Mouse (Mus musculus): ENCODE data around the gene Frrs1l. TPM values are rescaled to one million over a fixed set of nuclear protein-coding genes. Genes with fewer than 3 reads are reported as not detected.

Gene Frrs1l
- polyA plus RNA-seq (2015; fragmentation: Illumina TruSeq; extraction: RNeasy Lipid Tissue Mini Kit (QIAGEN cat#74804); ENCODE audit: insufficient read depth, low replicate concordance), result not detected

DNA sequence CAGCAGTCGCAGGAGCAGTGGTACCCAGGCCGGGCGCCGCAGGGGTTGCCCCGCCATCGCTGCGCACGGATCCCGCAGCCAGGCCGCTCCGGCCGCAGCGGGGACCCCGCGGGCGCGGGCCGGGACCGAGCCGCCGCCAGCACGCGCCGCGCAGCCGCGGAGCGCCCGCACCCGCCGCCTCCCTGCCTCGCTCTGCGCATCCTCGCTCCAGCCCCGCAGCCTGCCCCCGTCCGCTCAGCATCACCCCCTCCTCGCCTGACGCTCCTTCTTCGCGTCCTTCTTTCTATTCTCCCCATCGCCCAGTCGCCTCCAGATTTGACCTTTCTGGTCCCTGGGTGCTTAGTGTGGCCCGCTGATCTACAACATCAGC is at the start of gene Frrs1l:
Gene Frrs1l (minus strand): TSS at position 177 of the 370 bp plus-strand sequence.

DNA sequence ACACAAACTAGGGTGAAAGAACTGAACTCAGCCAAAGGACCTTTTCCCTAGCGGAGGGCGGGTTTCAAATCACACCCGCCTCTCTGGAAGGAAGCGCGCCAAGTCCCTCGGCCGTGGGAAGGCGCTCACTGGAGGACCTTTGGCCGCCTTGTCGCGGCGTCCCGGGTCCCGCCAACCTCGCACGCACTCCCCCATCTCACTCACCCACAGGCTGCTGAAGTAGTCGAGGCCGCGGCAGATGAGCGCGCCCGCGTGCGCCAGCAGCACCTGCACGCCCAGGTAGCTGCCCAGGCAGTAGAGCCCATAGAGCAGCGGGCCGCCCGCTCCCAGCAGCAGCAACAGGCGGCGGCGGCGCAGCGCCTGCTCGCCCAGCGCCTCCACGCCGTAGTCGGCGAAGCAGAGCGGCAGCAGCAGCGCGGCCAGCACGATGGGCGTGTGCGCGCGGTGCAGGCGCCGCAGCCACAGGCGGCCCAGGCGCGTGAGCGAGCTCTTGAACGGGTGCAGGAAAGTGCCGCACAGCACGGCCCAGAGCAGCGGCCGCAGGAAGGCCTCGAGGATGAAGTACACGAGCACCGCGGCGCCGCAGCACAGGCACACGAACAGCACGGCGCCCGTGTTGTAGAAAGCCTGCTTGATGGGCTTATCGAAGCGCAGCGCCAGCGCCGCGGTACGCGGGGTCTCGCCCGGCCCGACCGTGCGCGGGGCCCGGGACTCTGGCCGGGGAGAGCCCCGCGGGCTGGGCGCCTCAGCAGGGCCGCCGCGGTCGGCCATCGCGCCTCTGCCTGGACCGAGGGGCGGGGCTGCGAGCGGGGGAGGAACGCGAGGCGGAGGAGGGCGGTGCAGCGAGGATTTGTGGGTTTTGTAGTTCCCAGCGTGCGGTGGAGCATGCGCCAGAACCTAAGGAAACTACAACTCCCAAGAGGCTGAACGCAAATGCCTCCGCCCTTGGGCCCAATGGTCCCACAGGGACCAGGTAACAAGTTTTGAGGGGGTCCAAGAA is 43.2 kb downstream of the Frrs1l start, which contains the start of gene Tmem245:
Gene Tmem245 (minus strand): TSS at position 797 of the 1,000 bp plus-strand sequence.

Other genes starting within 250 kb of the Frrs1l start
- not detected for gene Actl7b, start 248.9 kb downstream of the Frrs1l start, polyA plus RNA-seq (2015; fragmentation: Illumina TruSeq; extraction: RNeasy Lipid Tissue Mini Kit (QIAGEN cat#74804); ENCODE audit: insufficient read depth, low replicate concordance)
- gene Actl7a, start 247.0 kb downstream of the Frrs1l start, polyA plus RNA-seq (2015; fragmentation: Illumina TruSeq; extraction: RNeasy Lipid Tissue Mini Kit (QIAGEN cat#74804); ENCODE audit: insufficient read depth, low replicate concordance), result not detected
- 45.6 TPM for gene Elp1, start 188.1 kb downstream of the Frrs1l start, polyA plus RNA-seq (2015; fragmentation: Illumina TruSeq; extraction: RNeasy Lipid Tissue Mini Kit (QIAGEN cat#74804); ENCODE audit: insufficient read depth, low replicate concordance)
- gene Fam206a, start 188.0 kb downstream of the Frrs1l start, polyA plus RNA-seq (2015; fragmentation: Illumina TruSeq; extraction: RNeasy Lipid Tissue Mini Kit (QIAGEN cat#74804); ENCODE audit: insufficient read depth, low replicate concordance), result 23.4 TPM
- gene Ctnnal1, start 125.2 kb downstream of the Frrs1l start, polyA plus RNA-seq (2015; fragmentation: Illumina TruSeq; extraction: RNeasy Lipid Tissue Mini Kit (QIAGEN cat#74804); ENCODE audit: insufficient read depth, low replicate concordance), result 8.2 TPM
- gene Tmem245, start 43.0 kb downstream of the Frrs1l start, polyA plus RNA-seq (2015; fragmentation: Illumina TruSeq; extraction: RNeasy Lipid Tissue Mini Kit (QIAGEN cat#74804); ENCODE audit: insufficient read depth, low replicate concordance), result 33.3 TPM
- gene Epb41l4b, start 153.0 kb upstream of the Frrs1l start, polyA plus RNA-seq (2015; fragmentation: Illumina TruSeq; extraction: RNeasy Lipid Tissue Mini Kit (QIAGEN cat#74804); ENCODE audit: insufficient read depth, low replicate concordance), result 1.2 TPM